Mouse (Mus musculus) mouse trophoblast stem cell (cell line): ENCODE data around the gene Zc3h7b.
"Not testable (repeated sequence)": the region's sequence is repeated elsewhere in the genome, so short reads cannot be mapped to it uniquely, and the experiment has no call there.

ENCODE experiments used
- in situ Hi-C, 2 experiments: fragments of 300-500 bp; cut with MseI, MboI; formaldehyde crosslinking; loops; 2 replicates in 1 of 2; 3 replicates in 1 of 2; pipeline ENCODE4 v1.15.1; 2025

Gene Zc3h7b

GRCm38 (mm10) chr15:81744992-81745600 is at the start of gene Zc3h7b, which contains the start of gene Rangap1:
Gene Zc3h7b, plus strand, starts transcription at chr15:81745057.
Gene Rangap1, minus strand, starts transcription at chr15:81745530.
- in situ Hi-C loops = no loop called here

GRCm38 (mm10) chr15:81697175-81697574 is 47.7 kb upstream of the Zc3h7b start, which contains the start of gene Chadl:
Gene Chadl, minus strand, starts transcription at chr15:81697287.
- in situ Hi-C loops = no loop called here

DNA sequence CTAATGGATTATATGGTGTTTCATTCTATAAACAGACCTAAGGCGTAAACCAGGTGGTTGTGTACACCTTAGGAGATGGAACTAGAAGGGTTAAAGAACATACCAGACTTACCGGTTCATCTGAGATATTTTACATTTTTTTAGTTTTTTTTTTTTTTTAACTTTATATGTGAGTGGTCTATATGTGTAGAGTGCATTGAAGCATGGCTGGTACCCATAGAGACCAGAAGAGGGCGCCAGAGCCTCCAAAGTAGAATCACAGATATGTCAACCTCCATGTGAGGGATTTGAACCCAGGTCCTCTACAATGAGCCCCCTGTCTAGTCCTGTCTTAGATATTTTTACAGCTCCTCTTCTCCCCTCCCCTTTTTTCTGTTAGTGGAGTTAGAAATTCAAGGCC is 47.0 kb upstream of the Zc3h7b start:
- in situ Hi-C loops = no loop called here

DNA sequence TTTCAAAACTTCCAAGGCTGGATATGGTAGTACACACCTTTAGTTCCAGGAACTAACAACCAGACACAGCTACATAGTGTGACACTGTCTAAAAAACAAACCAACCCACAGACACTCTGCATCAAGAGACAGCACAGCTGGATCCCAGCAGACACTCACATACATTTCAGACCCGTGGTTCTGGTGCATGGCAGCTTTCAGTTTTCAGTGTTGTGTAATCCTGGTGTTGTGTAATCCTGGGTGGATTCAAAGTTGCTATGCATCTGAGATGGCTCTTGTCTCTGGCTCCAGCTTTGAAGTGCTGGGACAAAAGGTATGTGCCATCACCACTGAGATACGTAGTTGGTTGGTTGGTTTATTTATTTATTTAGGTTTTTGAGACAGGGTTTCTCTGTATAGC is 46.3 kb upstream of the Zc3h7b start:
- in situ Hi-C loops = no loop called here

DNA sequence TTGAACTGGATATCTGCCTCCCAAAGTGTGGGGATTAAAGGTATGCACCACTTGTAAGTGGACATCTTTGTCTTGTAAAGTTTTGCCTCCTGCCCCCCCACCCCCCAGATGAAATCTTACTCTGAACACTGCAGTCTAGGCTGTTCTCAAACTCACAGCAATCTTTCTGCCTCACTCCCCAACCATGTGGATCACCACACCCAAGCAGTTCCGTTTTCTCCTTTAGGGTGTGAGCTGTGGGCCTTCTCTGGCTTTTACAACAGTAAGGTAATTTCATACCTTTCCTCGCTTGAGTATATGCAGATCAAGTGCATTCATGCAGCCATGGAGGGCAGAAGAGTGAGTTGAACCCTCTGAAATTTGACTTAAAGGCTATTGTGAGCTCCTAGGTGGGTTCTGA is 44.7 kb upstream of the Zc3h7b start:
- in situ Hi-C loops = no loop called here

- in situ Hi-C loops = no loop called here
Observed at GRCm38 (mm10) chr15:81700601-81701000, 44.3 kb upstream of the Zc3h7b start.

DNA sequence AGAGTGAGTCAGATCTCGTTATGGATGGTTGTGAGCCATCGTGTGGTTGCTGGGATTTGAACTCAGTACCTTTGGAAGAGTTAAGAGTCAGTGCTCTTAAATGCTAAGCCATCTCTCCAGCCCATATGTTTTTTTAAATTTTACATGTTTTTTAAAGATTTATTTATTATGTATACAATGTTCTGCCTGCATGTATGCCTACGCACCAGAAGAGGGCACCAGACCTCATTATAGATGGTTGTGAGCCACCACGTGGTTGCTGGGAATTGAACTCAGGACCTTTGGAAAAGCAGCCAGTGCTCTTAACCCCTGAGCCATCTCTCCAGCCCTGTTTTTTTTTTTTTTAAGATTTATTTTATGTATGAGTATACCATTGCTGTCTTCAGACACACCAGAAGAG is 43.5 kb upstream of the Zc3h7b start:
- in situ Hi-C loops = not testable (repeated sequence)

- in situ Hi-C loops = no loop called here
Observed at GRCm38 (mm10) chr15:81702306-81703093, 42.4 kb upstream of the Zc3h7b start.

DNA sequence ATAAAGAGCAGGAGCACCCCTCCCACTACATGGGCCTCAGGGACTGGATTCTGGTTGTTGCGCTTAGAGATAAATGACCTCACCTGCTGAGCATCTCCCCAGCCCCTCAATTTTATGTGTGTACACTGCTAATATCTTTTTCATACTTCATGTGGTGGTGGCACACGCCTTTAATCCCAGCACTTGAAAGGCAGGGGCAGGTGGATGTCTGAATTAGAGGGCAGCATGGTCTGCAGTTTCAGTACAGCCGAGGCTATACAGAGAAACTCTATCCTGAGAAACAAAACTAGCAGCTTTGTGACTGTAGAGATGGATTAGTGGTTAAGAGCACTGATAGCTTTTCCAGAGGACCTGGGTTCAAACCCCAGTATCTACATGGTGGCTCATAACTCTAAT is 41.8 kb upstream of the Zc3h7b start:
- in situ Hi-C loops = no loop called here

DNA sequence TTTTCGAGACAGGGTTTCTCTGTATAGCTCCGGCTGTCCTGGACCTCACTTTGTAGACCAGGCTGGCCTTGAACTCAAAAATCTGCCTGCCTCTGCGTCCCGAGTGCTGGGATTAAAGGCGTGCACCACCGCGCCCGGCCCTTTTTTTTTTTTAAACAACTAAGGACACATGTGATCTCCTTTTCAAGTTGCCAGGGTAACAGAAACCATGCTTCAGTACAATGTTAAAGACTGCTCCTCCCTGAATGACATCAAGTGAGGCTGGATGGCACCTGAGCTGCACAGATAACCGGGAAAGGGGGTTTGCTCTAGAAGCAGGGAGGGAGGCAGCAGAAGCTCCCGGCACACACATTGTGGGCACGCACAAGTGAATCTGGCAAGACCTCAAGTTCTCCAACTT is 35.9 kb upstream of the Zc3h7b start:
- in situ Hi-C loops = no loop called here

- in situ Hi-C loops = no loop called here
Observed at GRCm38 (mm10) chr15:81709686-81710085, 35.2 kb upstream of the Zc3h7b start.

DNA sequence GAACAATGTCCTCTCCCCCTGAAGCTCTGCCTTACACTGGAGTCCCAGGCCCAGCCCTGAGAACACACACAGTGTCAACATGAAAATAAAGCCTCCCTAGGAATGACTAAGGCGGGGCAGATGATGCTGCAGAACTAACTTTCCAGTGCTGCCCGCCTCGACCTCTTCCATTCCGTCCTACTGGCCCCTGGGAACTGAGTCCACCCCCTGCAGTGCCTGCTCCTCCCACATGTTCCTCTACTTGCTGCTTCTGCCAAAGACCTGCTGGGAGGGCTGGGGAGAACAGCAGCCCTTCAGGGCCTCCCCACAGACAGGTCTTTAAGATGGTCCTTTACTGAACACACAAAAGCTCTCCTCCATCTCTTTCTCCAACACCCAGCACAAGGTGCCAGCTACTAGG is 34.1 kb upstream of the Zc3h7b start:
- in situ Hi-C loops = no loop called here

GRCm38 (mm10) chr15:81713742-81714141 is 31.1 kb upstream of the Zc3h7b start:
- in situ Hi-C loops = no loop called here

GRCm38 (mm10) chr15:81718336-81719138 is 26.3 kb upstream of the Zc3h7b start:
- in situ Hi-C loops = no loop called here

DNA sequence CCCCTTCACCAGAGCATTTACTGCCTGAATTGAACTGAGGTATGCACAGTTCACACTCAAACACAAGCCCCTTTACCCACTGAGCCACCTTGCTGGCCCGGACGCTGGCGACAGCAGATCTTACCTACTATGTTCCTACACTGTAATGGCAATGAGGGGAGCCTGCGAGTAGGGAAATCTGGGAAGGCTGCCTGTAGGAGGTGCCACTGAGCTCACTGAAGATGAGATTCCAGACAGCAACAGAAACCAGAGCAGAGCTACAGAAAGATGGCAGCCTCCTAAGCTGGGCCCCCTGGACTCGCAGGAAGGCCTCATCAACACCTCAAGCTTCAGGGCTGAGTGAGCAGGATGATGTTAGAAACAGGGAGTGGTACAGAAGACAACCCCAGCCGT is 25.7 kb upstream of the Zc3h7b start:
- in situ Hi-C loops = no loop called here

- in situ Hi-C loops = no loop called here
Observed at GRCm38 (mm10) chr15:81722361-81722760, 22.5 kb upstream of the Zc3h7b start.

DNA sequence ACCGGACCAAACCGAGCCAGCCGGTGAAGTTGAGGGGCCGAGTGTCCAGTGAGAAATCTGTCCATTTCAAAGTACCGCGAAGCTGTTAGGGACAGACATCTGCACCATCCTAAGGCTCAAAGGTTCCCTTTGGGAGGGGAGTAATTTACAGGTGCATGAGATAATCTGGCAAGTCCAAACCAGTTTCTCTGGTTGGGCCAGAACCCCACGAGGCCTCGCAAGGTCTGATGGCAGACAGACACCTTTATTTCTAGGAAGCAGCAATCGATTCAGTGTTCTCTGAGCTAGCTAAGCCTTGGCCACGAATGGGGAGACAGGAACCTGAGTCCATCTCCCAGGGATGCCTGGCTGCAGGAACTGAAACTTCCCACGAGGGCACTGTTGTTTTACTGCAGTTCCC is 21.2 kb upstream of the Zc3h7b start:
- in situ Hi-C loops = no loop called here

DNA sequence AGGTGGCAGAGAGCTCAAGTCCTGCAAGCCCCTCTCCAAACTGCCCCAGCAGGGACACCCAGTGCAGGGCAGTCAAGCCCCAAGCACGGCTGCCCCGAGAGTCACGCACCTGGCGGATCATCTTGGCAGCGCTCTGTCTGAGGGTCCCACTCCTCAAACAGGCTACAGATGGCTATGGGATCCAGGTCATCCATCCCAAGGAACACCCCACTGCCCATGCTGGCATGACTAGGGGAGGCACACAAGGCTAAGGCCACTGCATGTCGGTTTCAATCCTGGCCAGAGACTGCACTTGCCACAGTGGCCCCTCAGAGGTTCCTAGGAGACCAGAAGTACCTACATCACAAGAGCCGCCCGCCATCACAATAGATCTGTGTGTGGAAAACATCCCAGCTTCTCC is 18.9 kb upstream of the Zc3h7b start:
- in situ Hi-C loops = no loop called here

DNA sequence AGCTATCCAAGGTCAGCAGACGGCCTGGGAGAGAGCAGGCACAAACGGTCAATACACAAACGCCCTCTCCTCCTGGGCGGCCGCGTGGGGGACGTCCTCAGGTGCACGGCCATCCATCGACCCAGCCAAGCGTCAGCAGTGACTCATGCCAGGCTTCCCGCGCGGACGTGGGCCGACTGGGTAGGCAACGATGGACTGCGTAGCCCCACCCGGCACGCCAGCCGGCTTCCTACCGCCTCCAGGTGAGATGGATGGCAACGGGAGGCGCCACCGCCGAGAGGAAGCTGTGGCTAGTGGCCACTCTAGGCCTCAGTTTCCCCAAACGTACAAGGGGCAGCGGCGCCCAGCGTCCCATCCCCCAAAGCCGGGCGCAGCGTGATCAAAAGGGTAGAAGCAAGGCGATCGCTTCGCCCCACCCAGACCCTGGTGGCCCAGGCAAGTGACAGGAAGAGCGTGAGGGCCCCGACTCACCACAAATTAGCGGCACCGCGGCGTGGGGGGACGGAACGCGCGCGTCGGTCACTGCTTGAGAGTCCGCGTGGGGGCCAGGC is 15.5 kb upstream of the Zc3h7b start:
- in situ Hi-C loops = no loop called here

DNA sequence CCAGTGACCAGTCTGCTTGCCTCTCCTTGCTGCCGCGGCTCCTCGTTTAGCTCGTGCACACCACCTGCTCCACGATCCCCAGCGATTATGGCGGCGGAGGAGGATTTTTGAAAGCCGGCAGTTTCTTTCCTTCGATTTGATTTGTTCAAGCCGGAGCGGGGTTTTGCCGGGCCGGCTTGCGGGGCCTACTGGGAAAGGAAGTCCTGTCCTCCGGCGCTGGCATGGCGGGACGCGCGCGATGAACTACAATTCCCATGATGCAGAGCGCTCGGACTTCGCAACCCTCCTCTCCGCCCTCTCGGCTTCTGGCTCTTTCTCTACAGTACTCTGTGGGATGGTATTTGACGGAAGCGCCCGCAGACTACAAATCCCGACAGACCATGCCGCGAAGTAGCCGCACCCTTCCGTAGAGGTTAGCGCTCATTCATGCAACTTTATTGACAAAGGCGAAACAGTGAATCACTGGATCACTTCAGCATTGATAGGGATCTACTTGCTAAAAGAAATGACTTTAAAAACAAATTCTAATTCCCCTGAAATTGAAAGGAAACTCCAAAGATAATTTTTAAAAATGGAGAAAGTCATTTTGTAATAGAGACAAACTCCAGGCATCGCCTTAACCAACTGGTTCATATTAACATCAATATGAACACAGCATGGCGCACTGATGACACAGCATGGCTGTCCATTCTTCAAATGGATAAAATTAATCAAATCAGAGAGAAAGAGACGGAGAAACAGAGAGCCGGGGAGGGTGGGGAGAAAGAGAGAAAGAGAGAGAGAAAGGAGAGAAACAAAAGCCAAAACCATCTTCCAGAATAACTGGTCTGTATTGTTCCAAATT is 14.8 kb upstream of the Zc3h7b start:
- in situ Hi-C loops = no loop called here

DNA sequence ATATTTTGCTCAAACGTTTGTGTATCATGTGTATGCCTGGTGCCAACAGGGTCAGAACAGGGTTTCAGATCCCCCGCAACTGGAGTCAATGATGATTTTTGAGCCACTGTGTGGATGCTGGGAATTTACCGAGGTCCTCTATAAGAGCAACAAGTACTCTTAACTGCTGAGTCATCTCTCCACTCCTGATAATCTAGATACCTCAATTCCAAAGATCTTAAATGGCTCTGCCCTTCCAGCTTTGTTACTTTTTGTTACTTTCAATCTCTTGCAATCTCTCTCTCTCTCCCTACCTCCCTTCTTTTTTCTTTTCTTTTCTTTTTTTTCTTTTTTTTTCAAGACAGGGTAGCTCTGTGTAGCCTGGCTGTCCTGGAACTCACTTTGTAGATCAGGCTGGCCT is 9.8 kb upstream of the Zc3h7b start:
- in situ Hi-C loops = no loop called here
